Mouse (Mus musculus) neural tube, embryonic 14.5 days (tissue): ENCODE measurements at regions not wholly inside any gene's neighbourhood (a gene's known extent, or its start where the extent isn't known, plus 50 kb on each side); places are given as distances from the start of the nearest gene placed in this dataset.
A peak's percentile ranks its signal among the peaks of the same experiment; 100 is the strongest.

Source experiments
- ATAC-seq: fragments of 200-750 bp; cut with Nextera tagmentation; 2 replicates; pipeline ENCODE4 v1.8.0; 2017; ENCODE audit warnings: low read depth, mild to moderate bottlenecking, moderate TSS enrichment, moderate library complexity
- H3K27ac ChIP-seq: fragments of 300-500 bp; sonication (generic); 2 replicates; pipeline ENCODE4 v1.5.1; 2014; ENCODE audit warnings: low read depth, mild to moderate bottlenecking, control low read depth, low read length, moderate library complexity, mixed read lengths
- H3K27me3 ChIP-seq: fragments of 300-500 bp; sonication (generic); 2 replicates; pipeline ENCODE4 v1.6.1; 2014; ENCODE audit warnings: low read length; ENCODE audit not compliant: control insufficient read depth, insufficient read depth
- H3K36me3 ChIP-seq: fragments of 300-500 bp; sonication (generic); 2 replicates; pipeline ENCODE4 v1.6.1; 2014; ENCODE audit warnings: low read length, mixed read lengths; ENCODE audit not compliant: control insufficient read depth, insufficient read depth
- H3K4me1 ChIP-seq: fragments of 300-500 bp; sonication (generic); 2 replicates; pipeline ENCODE4 v1.6.1; 2014; ENCODE audit warnings: low read length; ENCODE audit not compliant: control insufficient read depth, insufficient read depth
- H3K4me2 ChIP-seq: fragments of 300-500 bp; sonication (generic); 2 replicates; pipeline ENCODE4 v1.6.1; 2014; ENCODE audit warnings: mild to moderate bottlenecking, low read depth, low read length, control low read depth
- H3K4me3 ChIP-seq: fragments of 300-500 bp; sonication (generic); 2 replicates; pipeline ENCODE4 v1.5.1; 2014; ENCODE audit warnings: low read depth, low read length, control low read depth, mixed read lengths
- H3K9ac ChIP-seq: fragments of 300-500 bp; sonication (generic); replicated peaks from 2 replicates; pipeline ENCODE4 v1.6.1; 2014; ENCODE audit warnings: low read depth, mild to moderate bottlenecking, control low read depth, low read length, mixed read lengths
- H3K9me3 ChIP-seq: fragments of 300-500 bp; sonication (generic); 2 replicates; pipeline ENCODE4 v1.6.1; 2016; ENCODE audit warnings: low read length; ENCODE audit not compliant: control insufficient read depth
- WGBS: fragments of 180-500 bp; shearing (Covaris S2); extraction: QIAGEN DNeasy Blood & Tissue Kit; methylation state at CpG from one replicate; pipeline ENCODE4 v1.1.7; 2014; 5-methylcytosine and 5-hydroxymethylcytosine counted together

DNA sequence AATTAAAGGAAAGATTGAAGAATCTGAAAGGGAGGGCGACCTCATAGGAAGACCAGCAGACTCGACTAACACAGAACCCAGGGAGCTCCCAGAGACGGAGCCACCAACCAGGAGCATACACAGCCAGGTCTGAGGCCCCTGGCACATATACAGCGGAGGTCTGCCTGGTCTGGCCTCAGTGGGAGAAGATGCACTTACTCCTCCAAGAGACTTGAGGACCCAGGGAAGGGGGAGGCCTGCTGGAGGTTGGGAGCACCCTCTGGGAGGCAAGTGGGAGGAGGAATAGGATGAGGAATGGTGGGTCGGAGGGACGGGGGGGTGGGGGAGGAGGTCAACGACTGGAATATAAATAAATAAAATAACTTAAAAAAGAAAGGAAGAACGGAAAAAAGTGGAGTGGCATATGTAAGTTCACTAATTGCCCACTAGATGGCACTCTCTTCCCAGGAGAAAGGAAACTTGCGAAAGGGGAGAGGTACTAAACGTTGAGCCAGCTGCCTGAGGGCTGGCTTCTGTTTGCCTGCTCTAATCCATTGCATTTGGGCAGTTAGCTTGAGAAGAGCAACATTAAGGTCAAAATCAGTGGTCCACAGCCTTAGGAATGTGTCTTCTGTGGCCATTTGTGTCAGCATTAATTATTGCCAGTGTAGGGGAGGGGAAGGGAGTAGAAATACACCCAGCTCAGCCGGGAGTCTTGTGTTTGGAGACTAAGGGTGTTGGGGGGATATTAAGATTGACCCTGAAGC is 55.0 kb upstream of the Fam180a start:
- H3K36me3 ChIP-seq = no peaks in the 10 kb centered on the region
- no peak overlapping the region for H3K4me3 ChIP-seq
- no peaks in the 10 kb centered on the region for H3K27me3 ChIP-seq
- 0 out of 2 replicates have a peak, but pooled peaks cover 2% of the 10 kb centered on the region for H3K4me1 ChIP-seq
- peak; percentile 86 for ATAC-seq
- peak overlapping the region; percentile 16; the same call in 1 of the 2 replicates for H3K27ac ChIP-seq
- WGBS = 22% methylated on average over 11 of the region's 11 CpGs
- no peak overlapping the region for H3K4me2 ChIP-seq
- no peaks in the 10 kb centered on the region for H3K9me3 ChIP-seq
- H3K9ac ChIP-seq = no peak overlapping the region

DNA sequence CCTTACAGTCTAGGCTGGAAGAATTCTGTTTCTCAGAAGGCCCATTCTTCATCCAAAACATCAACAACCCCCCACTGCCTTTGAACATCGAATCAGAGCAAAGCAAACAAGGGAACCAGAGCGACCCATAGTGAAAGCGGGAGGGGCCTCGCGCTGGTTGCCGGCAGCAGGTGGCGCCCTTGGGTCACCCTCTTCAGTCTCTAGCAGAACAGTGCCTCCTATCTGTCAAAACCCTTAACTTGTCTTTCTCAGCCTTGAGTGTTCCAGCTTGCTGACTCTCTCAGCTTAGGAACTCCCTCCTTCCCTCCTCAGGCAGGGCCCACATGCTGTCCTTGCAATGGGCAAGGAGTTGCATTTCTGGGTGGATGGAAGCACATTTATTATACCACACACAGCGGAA is 53.9 kb upstream of the Fam180a start:
- Histone ChIP-seq H3K9ac (no peak overlapping the region), H3K4me2 (no peak overlapping the region)
- 11% methylated on average over 8 of the region's 8 CpGs for WGBS

DNA sequence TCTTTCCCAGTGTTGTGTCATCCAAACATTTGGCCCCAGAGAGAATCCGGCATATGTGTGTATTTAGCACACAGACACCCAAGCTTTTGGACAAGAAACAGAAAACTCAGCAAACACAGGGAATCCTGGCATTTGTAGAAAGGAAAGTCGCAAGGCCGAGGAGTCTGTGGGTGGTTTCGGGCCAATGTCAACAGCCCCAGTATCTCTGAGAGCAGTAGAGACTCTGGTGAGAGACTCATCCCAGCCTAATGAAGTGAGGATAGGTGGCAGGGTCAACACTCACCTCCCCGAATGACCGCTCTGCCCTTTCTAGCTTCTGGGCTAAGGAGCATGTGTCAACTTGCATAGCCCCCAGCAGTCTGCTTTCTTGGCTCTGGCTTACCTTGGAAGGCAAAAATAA is 52.9 kb upstream of the Fam180a start:
- Histone ChIP-seq H3K9me3 (no peaks in the 10 kb centered on the region), H3K27me3 (no peaks in the 10 kb centered on the region), H3K9ac (no peak overlapping the region), H3K27ac (no peak overlapping the region), H3K4me2 (no peak overlapping the region), H3K4me3 (no peak overlapping the region), H3K4me1 (0 out of 2 replicates have a peak, but pooled peaks cover 2% of the 10 kb centered on the region), H3K36me3 (no peaks in the 10 kb centered on the region)
- no peak for ATAC-seq
- WGBS = 89% methylated on average over 6 of the region's 6 CpGs

More for the DNA sequence above, 53.9 kb upstream of the Fam180a start:
- Histone ChIP-seq H3K36me3 (no peaks in the 10 kb centered on the region), H3K27me3 (no peaks in the 10 kb centered on the region), H3K4me1 (0 out of 2 replicates have a peak, but pooled peaks cover 2% of the 10 kb centered on the region), H3K9me3 (no peaks in the 10 kb centered on the region), H3K27ac (no peak overlapping the region), H3K4me3 (no peak overlapping the region)
- ATAC-seq = peak; percentile 22; the same call in 1 of the 2 replicates

DNA sequence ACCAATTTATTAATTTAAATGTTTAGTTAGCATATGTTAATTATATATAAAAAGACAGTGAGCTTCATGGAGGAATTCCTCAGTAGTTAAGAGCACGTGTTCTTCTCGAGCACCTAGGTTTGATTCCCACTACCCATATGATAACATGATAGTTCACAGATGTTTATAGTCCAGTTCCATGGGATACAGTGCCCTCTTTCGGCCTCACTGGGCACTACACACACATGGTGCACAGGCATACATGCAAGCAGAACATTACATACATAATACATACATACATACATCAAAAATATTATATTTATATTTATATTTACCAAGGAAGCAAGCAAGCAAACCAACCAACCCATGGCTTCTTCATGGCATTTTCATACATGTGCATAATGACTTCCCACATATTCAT is 51.6 kb upstream of the Fam180a start:
- H3K4me1 ChIP-seq = 0 out of 2 replicates have a peak, but pooled peaks cover 2% of the 10 kb centered on the region
- H3K4me3 ChIP-seq = no peak overlapping the region
- H3K27ac ChIP-seq = no peak overlapping the region
- ATAC-seq = no peak
- no peaks in the 10 kb centered on the region for H3K9me3 ChIP-seq
- H3K27me3 ChIP-seq = no peaks in the 10 kb centered on the region
- no peak overlapping the region for H3K9ac ChIP-seq
- H3K36me3 ChIP-seq = no peaks in the 10 kb centered on the region
- 90% methylated on average over 3 of the region's 3 CpGs for WGBS
- no peak overlapping the region for H3K4me2 ChIP-seq

DNA sequence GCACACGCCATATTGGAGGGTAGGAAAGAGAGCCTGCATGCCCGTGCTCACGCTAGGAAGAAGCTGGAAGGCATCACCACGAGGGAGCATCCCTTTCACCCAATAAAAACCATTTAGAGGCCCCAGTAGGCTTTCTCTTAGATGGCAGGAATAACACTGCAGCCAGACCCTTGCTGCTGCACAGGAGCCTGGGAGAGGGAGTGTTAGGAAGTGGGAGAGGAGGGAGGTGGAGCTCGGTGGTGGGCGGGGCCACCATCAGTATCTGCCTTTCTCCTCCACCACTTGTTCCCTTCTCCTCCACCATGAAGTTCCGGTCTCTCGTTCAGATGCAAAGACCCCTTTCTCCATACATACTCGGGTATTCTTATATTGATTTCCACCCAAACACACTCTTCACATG is 50.6 kb upstream of the Fam180a start:
- 0 out of 2 replicates have a peak, but pooled peaks cover 2% of the 10 kb centered on the region for H3K4me1 ChIP-seq
- 79% methylated on average over 9 of the region's 9 CpGs for WGBS
- H3K4me2 ChIP-seq = no peak overlapping the region
- ATAC-seq = no peak
- H3K9ac ChIP-seq = no peak overlapping the region
- H3K36me3 ChIP-seq = no peaks in the 10 kb centered on the region
- no peak overlapping the region for H3K27ac ChIP-seq
- H3K4me3 ChIP-seq = no peak overlapping the region
- H3K27me3 ChIP-seq = no peaks in the 10 kb centered on the region
- no peaks in the 10 kb centered on the region for H3K9me3 ChIP-seq
